Mouse (Mus musculus): ENCODE results near the gene Ppp4c.
A peak's percentile ranks its signal among the peaks of the same experiment; 100 is the strongest.

Ppp4c gene

DNA sequence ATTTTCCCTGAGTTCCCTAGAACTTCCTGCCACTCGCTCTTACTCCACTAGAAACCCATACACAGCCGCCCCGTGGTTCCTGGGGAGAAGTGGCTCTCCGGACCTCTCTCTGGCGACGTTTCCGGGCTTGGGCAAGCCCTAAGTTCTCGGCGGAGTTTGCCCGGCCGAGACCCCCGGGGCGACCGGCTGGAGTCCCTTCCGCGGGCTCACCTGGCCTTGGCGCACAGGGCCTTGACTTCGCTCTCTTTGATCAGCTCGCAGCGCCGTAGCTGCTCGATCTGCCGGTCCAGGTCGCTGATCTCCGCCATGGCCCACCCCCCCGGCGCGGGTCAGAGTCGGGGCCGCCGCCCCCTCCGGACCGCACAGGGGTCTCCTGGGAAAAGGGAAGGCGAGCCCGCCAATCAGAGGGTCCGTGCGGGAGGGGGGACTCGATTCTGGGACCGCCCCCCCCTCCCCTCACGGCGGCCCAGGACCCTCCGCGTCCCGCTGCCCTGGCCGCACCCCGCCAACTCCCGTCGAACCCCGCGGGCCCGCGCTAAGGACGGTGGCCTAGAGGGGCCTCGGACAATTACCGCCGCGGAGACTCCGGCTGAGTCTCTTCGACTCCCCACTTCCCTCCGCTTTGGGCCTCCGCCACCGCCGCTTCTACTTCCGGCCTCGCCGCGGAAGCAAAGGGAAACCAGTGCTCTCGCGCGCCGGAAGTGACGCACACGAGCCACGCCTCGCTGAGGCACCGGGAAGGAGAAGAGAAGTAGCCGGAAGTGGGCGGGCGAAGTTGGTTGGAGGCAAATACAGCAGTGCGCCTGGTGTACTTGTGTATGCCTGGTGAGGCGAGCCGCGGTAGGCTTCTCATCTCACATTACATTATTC is at the start of gene Ppp4c:
Ppp4c (minus strand) TSS at position 646 of the 870 bp plus-strand sequence.
- peak; percentile 96 for DNase-seq

DNA sequence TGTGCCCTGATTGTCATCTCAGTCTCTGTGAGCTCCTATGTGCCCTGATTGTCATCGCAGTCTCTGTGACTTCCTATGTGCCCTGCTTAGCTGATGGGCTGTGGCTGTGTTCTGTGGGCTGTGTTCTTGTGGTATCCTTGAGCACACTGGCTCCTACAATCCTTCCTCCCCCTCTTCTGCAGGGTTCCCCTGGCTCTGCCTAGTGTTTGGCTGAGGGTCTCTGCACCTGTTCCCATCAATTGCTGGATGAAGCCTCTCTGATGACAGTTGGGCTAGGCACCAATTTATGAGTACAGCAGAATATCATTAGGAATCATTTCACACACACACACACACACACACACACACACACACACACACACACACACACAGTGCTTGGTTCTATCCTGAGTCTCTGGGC is 41.0 kb upstream of the Ppp4c start:
- no peak for DNase-seq

DNA sequence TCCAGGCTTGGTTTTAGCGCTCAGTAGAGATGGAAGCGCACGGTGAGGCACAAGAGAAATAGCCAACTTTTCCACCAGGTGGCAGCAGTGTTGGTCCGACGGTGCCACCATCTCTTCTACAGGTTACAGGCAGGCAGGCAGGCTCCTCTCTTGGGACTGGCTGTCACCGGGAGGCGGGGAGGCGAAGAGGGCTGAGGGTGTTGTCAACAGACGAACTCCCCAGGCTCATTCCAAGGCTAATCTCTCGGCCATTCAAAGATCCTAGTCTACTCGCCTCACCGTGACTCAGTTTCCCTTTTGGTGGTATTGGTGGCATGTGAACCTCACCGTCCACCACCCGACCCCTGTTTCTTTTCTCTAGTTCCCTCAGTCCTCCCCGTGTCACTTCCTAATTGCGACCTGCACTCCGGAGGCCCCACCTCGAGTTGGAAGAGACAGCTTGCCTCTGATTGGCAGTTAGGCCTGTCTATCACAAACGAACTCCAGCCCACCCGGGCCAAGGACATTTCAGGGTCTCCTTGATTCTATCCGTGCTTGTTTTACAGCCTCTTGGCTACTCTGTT is 39.8 kb upstream of the Ppp4c start:
- peak; percentile 83 for DNase-seq

DNA sequence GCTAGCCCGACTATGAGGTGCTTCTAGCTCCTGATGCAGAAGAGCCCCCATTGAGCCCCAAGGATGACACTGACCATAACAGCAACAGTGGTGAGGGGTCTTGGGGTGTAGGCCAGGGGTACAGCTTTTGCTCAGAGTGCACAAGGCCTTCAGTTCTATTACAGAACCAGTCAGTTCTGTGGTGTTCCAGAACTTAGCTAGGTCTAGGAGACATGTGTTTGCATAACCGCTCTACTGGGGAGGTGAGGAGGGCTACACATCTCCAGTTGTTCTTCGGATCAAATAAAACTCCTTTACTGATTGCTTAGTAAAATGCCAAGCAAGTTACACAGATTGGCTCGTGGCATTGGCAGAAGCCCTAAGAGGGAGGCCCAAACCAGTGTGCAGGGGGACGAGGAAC is 39.2 kb upstream of the Ppp4c start, which contains the start of gene 4930451I11Rik:
4930451I11Rik (minus strand) TSS at position 101 of the 400 bp plus-strand sequence.
- DNase-seq = no peak

DNA sequence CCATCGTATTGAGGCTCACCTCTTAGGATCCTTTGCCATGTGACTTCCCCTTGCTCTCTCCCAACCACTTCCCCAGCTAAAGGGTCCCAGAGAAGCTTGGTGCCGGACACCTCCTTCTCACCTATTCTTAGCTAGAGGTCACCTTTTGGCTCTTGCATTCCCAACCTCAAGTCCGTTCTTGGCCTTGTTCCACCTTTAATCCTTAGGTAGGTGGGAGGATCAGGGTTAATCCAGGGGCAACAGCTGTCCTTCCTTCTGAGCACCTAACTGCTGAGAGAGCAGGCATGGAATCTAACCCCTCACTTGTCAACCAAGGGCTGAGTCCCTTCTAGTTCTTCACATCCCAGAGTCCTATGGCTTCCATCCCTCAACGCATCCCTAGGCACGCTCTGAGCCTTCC is 33.7 kb upstream of the Ppp4c start:
- no peak for DNase-seq

DNA sequence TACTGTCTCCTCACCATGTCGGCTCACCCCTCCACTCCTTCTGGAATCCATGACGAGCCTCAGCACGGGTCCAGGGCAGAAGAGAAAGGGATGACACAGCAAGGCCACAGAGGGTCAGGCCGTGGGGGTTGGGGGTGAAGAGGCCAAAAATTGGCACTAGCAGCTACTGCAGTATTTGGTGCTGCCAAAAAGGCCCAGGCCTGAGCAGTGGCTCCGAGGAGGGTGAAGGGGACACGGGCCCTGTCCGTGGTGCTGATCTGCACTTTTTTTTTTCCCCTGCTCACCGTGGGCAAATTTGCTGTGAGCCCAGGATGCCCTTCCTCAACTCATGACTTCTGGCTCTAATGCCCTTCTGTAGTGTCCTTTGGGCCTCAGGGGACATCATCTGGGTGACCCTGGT is 33.1 kb upstream of the Ppp4c start:
- DNase-seq = no peak

DNA sequence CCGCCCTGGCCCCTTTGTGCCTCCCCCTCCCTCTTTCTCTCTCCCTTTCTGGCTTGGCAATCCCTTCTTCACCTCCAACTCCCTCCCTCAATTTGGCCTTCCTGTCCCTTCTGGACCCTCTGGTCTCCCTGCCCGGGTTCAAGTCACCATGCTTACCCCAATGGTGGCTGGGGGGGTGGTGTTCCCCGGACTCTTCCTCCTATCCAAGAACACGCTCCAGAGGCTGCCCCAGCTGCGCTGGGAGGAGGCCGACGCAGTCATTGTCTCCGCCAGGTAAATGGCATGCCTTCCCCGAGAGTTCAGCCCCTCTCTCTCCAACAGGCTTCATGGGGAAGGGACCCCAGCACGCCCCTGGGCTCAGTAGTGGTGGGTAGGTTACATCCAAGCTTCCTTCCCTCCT is 31.6 kb upstream of the Ppp4c start:
- DNase-seq = no peak

DNA sequence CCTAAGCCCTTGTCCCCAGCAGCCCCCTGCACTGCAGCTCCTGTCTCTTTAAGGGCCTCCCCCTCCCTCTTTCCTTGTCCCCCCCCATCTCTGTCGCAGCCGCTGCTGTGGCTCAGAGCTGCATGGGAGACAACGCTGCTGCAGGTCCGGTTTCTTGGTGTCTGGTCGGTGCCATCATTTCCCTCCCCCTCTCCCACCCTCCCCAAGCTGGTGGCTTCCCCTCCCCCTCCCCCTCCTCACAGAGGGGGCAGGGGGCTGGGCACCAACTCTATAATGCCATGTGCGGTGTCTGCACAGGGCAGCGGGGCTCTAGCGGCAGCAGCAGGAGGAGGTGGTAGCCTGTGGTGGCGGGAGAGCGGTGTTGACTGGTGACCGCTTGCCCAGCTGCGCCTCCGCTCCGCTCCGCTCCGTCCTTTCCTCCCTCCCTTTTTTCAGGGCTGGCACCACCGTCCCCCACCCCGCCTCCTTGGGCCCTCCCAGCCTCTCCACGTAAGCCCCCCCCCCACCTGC is 31.0 kb upstream of the Ppp4c start:
- no peak for DNase-seq

DNA sequence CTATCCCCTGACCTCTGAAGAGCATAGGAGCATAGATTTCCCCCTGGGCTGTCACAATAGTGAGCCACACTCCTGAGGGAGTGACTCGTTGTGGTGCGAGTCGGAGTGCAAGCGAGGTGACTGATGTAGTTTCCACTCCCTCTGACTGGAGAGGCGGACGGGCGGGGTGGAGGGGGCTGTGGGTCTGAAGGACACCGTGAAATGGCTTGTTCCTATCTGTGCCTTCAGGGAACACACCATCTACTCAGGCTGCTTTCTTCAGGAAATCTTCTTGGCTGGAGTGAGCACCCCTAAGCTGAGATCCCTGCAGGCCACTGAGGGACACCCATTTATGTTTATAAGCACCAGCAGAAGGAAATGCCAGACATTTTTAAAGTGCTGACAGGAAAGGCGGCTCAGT is 30.4 kb upstream of the Ppp4c start:
- DNase-seq = peak; percentile 13

DNA sequence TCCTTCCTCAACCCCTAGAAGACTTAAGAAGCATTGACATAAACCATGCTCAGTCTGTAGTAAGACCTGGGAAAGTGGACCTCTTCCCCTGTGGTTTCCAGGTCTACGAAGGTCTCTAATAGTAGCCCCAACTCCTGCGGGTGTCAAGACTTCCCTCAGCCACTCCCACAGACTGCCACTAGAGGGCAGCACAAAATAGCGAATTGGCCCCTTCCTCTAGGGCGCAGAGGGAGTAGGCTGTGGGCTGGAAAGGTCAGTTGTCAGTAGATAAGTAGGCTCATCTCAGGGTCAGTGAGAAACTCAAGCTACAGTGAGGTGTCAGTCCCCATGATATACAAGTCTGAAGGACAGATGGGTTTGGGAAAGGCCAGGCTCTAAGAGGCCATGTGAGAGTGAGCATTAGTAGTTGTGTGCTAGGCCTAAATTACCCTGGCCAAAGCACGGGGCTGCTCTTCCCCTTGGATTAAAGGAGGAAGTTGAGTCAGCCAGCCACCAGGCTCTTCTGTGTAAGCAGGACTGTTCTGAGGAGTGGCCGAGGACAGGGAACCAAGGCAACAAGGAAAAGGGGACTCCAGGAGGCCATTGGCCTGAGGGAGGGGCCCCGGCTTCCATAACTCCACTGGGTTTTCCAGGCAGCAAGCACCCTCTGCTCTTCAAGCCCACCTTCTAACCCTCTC is 29.7 kb upstream of the Ppp4c start:
- peak; percentile 86 for DNase-seq

DNA sequence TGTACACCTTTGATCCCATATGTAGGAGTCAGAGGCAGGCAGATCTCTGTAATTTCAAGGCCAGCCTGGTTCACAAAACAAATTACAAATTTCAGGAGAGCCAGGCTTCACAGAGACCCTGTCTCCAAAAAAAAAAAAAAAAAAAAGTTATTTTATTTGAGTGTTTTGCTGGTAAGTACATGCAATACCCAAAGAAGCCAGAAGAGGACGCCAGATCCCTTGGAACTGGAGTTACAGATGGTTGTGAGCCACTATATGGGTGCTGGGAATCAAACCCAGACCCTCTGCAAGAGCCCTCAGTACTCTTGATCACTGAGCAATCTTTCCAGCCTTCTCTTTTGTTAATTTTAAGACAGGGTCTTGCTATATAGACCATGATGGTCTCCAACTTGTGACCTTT is 26.5 kb upstream of the Ppp4c start:
- no peak for DNase-seq

DNA sequence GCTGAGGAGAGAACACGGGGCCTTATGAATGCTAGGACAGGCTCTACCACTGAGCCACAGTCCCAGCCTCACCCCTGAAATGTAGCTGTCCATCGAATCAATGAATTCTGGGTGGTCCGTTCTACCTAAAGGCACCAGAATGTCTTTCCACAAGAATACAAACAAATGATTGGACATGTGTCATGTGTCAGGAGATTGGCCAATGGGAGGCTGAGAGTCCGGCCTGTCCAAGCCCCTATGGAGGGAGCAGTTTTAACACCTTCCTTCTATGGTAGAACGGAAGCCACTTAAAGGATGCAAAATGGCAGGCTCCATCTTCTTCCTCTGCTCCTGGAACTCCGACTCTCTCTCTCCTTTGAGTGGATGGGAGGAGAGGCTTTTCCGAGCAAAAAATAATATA is 25.3 kb upstream of the Ppp4c start:
- no peak for DNase-seq

DNA sequence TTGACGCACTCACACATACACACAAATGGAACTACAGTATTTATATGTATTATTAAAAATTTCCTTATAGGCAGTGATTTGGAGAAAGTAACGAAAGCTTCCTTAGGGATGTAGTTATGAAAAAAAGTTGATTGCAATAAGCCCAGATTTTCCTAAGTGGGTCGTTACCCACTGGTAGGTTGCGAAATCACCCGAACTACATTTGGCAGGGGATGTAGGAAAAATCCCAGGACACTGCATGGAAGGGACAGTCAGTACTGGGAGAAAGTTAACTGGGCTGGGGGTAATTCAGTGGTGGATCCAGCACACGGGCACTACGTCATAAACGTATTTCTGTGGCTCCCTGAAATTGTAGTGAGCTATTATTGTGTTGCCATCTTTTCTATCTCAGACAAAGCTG is 24.2 kb upstream of the Ppp4c start:
- DNase-seq = no peak

DNA sequence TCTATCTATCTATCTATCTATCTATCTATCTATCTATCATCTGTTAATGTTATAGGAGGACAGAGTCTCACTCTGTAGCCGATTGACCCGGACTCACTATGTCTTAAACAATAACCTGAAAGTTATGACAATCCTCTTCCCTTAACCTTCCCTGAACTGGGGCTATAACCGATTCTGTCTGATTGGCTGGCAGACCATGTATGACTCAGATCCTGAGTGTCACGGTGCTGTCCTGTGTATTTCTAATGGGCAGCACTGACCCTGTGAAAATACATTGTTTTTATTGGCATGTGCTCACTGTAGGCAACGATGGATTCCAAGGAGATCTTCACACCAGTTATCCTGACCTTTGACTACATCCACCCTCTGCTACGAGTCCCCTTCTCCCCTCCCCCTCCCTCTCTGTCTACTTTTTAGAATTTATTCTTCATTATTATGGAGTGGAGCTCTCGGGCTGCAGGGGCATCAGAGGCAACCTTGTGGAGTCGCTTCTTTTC is 23.5 kb upstream of the Ppp4c start:
- DNase-seq = no peak

DNA sequence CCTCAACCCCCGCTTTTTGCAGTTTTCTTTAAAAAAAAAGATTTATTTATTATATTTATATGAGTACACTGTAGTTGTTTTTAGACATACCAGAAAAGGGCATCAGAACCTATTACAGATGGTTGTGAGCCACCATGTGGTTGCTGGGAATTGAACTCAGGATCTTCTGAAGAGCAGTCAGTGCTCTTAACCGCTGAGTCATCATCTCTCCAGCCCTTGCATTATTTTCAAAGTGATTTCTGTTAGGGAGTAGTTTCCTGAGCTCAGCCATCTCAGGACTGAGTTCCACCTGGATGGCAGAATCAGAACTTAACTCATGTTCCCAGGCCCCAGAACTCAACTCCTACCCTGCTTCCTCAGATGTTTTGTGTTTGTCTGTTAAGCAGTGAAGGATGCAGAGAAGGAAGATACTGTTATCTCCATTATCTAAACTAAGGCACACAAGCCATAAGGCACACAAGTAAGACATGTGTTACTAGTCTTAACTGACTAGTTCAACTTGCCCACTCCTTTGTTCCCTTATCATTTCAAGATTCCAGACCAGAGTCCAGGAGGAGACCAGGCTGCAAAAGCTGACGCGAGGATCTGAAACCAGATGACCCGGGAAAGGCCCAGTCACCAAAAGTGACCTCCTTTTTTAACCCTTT is 17.6 kb upstream of the Ppp4c start:
- DNase-seq = no peak

DNA sequence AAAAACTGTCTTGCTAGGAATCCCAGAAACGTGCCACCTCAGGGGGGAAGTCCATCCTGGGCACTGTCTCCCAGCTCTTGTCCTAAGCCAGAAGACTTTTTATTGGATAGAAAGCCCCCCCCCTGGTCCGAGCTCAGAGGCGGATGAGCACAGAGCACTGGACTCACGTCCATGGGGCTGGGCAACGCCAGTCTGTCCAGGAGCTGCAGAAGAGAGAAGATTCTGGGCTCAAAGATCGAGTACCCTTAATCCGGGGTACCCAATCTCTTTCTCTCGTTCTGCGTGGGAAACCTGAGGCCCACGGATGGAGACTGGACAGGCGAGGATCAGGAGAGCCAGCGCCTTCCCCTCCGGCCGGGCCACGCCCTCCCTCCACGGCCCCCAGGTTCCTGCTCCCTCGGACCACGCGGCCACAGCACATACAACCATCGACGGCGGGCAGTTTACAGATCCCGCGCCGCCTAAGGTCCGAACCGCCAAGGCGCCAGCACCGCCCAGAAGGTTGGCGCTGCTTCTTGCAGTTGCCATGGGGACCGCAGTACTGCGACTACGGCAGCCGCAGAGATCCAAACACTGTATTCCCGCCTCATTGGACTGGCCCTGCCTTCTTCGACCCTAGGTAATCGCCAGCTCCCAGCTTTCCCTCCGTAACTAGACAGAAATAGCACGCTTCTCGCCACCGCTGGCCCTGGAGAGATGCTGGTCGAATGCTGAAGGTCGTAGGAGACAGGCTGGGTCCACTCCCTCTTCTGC is 16.6 kb upstream of the Ppp4c start:
- DNase-seq = peak; percentile 92

DNA sequence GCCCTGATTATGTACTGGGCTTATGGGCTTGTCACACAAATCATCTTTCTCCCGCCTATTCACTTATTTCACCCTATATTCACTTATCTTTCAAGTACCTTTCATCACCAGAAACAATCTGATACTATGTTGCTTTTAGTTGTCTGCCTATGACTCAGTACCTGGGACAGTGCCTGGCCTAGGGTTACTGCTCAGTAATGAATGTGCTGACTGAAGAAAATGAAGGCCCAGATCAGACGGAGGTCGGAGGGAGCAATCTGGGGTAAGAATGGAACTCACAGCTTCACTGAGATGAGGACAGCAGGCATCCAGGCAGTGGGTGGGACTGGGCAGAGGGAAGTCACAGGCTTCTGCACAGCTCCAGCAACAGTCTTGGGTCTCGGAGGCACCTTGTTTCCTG is 15.1 kb upstream of the Ppp4c start:
- DNase-seq = no peak

DNA sequence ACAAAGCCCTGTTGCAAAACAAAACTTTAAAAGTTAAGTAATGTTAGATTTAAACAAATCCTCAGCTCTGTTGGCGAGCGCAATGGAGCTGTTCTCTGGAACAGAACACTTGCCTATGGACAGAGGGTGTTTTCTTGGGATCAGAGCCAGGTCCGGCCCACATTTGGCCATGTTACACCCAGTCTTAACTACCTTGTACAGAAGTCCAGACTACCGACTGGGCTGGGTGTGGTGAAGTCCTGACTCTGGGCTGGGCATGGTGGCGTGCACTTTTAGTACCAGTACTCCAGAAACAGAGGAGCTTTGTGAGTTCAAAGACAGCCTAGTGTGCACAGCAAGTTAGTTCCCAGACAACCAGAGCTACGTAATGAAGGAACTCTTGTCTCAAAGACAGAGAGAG is 14.7 kb upstream of the Ppp4c start:
- peak; percentile 60 for DNase-seq

DNA sequence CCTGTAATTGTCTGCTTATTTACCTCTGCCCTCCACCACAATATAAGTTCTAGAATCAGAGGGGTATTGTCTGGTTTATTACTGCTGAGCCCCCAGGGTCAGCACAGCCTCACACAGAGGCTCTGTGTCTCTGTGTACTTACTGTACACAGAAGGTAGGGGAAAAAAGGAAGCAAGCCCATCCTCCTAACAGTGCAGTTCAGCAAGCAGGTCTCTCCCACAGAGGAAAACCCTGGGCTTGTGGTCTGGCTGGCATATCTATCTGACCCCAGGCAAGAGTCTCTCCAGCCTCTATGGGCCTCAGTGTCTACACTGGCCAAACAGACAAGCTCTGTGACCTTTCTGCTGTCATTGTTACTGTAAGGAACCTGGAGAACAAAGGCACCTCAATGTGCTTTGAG is 11.5 kb upstream of the Ppp4c start:
- DNase-seq = no peak

DNA sequence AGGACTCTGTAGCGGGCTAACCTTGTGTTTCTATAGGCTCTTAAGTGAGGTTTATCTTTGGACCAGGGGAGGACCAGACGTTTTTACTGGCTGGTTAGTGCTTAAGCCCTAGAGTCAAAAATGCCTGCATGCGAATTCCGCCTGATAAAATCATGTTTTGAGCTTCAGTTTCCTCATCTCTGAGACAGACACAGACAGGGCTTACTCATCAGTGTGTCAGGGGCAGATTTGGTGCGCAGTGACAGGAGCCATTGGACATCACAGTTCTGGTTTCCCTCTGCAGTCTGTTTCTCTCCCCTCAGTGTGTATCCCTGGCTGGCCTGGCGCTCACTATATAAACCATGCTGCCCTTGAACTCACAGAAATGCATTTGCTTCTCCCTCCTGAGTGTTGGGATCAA is 10.9 kb upstream of the Ppp4c start:
- DNase-seq = no peak

DNA sequence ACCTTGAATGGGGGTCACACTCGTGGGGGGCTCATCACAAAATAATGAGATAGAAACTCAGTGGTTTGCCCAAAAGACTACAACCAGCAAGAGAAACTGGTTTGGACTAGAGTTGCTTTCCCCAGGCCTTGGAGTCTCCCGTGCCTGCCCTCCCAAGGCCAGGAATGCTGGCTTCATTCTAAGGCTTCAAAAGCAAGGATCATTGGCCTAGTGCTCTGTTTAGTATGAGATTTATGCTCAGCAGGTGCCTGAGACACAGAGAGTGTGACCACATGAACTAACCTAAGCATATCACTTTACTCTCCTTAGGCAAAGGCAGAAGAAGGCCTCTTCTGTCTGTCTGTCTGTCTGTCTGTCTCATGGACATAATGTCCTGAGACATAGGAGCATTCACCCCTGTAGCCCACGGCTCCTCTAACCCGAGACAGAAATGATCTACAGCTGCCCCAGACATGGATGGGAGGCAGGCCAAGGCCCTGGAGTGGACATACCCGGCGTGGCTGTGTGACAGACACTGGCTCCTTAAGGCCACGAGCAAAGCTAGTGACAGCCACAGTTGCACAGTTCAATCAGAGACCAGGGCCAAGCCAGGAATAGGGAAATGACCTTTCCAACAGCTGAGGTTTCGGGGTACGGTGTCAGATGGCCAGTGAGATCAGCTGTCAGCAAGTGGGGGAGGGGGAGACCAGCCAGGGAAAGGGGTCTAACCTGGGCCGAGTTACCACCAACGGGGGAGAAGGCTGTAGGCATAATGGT is 10.0 kb upstream of the Ppp4c start:
- DNase-seq = no peak

DNA sequence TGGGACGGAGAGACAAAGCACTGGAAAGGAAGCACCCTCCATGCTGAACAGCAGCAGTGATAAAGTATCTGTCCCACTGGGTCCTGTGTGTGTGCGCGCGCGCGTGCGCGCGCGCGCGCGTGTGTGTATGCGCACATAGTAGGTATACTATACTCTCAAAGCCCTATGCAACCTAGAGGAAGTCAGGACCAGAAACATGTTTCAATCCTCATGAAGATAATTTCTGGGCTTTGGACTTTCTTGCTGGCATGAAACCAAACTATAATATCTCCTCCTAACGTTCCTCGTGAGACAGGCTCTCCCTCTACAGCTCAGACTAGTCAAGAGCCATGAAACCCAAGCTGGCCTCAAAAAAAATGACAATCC is 8.7 kb upstream of the Ppp4c start:
- DNase-seq = no peak
